Mouse (Mus musculus) thymus, postnatal 14 days (tissue): ENCODE data around the gene Abca14.

Experiments
- DNase-seq: peaks from one replicate; pipeline ENCODE4 v3.0.0; 2021

Gene Abca14

GRCm38 (mm10) chr7:120203789-120204188, at the start of gene Abca14:
Gene Abca14 (plus strand): TSS chr7:120203961.
- peak; percentile 15 for DNase-seq

- DNase-seq = no peak
These were observed 46.8 kb upstream of the Abca14 start for GRCm38 (mm10) chr7:120156841-120157409.

GRCm38 (mm10) chr7:120157575-120158061, 46.1 kb upstream of the Abca14 start:
- DNase-seq = no peak

DNA sequence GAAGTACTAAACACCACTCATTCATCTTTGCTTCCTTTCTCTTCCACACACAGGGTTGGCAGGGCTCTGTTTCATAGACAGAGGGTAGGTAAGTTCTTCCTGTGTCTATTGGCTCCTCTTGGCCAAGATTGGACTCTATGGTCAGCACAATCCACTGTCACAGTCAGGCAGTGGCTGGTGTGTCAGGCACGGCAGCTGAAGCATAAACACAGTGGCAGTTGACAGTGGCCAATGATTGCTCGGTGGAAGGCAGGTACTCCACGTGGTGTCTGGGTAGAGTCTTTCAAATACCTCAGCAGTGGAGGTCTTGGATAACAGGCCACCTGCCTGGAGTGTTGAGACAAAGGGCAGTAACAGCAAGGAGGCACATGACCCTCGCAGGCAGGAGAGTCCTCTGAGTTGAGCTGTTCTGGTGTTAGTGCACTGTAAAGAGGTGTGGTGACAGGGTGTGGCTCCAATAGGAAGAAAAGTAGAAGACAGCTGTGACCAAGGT, 45.6 kb upstream of the Abca14 start:
- no peak for DNase-seq

DNA sequence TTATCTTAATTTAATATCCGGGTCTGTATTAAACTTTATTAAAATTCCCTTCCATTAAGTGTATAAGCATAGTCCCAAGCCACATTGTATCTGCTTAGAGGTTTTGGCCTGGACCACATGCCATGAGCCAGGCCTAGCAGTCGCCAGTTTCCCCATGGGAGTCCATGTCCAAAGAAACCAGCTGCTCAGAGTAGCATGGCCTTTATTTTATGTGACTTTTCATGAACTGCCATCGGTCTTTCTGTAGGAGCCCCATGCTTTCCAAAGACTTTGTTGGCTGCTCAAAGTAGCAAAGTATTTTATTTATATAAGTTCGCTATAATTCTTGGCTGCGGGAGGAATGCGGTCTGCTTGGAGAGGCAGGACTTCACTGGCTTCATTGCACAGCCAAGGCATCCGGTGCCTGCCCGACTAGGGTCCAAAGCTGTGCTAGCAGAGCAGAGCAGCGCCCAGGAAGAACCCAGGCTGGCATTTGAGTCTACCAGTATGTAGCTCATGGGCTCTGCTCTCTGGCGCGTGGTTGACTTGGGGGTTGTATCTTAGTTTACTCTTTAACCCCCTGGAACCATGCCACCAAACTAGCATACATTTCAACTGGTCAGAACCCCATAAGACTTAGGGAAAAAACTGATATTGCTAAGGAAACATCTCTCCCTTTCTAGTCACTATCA, 40.0 kb upstream of the Abca14 start:
- DNase-seq = no peak

DNA sequence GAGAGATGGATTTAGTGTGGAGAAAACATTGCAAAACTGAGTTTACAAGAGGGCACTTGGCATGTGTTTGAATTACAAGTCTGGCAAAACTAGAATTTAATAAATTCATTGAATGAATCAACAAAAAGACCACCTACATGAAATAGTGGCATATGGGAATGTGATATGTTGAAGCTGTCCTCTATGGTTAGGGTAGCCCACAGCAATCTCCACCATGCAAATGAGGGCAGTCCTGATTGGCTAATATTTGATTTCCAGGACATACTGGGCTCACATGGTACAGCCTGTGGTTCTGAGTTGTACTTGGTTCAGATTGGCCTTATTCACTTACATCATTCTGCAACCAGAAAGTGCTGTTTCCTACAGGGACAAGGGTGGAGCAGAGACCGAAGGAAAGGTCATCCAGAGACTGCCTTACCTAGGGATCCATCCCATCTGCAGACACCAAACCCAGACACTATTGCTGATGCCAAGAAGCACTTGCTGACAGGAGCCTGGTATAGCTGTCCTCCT, 31.5 kb upstream of the Abca14 start:
- DNase-seq = no peak

GRCm38 (mm10) chr7:120173603-120174244, 30.0 kb upstream of the Abca14 start, which contains the start of gene Anks4b:
Gene Anks4b (plus strand): TSS chr7:120173858.
- DNase-seq = no peak

DNA sequence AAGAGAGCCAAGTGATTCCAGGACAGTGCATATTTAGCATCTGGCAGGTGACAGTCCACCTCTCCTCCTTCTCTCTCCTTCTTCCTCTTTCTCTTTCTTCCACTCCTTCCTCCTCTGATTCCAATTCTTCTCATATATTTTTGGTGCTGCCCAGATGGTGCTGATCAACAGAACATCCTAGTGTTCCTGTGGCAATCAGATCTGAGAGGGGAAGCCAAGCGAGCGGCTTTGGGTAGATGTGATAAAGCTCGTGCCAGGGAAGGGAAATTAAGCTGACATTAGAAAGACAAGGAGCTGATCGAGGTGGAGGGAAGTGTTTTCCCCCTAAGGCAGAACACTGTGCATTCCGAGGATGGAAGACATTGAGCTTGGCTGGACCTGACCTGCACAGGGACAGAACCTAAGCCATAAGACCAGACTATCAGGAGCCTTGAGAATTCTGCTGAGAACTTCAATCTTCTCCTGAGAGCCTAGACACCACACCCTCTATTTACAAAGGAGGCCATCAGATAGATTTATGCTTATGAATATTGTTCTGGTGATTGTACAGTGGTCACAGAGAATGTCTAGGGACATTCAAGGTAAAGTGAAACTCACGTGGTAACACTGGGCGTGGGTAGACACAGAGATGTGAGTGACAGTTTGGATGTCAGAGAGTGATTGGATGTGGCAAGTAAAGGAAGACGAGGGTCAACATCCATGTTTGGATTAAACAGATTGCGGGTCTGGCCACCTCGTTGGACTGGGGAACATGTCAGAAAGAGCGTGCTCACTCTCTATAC, 28.8 kb upstream of the Abca14 start:
- DNase-seq = no peak

- no peak for DNase-seq
These were observed 26.1 kb upstream of the Abca14 start for GRCm38 (mm10) chr7:120177611-120178010.

- no peak for DNase-seq
These were observed 24.8 kb upstream of the Abca14 start for GRCm38 (mm10) chr7:120178935-120179334.

GRCm38 (mm10) chr7:120180547-120180946, 23.2 kb upstream of the Abca14 start:
- DNase-seq = no peak

DNA sequence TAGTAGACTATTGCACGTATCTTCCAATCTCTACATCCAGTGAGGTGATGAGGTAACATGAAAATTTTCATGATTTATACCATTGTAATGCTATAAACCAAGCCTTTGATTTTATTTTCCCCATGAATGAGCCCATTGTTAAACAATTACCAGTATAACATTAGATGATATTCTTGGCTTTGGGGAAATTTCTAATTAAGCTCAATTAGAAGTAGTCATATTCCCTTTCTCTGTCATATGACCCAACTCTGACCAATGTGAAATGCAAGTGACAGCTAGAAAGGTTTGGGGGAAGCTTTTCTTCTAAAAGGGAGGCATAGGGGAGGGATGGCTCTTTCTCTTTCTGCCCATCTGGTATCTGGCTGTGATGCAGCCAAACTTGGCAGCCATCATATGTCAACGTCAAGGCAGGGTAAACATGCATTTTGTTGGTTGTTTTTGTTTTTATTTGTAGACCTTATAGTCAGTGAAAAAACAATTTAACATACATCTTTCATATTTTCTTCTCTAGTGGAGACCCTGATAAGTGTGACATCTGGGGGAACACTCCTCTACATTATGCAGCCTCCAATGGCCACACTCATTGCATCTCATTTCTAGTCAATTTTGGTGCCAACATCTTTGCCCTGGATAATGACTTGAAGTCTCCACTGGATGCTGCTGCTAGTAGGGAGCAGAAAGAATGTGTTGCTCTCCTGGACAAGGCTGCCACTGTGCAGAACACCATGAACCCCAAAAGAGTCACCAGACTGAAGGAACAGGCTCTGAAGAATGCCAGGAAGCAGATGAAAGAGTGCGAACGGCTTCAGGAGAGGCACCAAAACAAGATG, 22.1 kb upstream of the Abca14 start:
- DNase-seq = no peak

GRCm38 (mm10) chr7:120182891-120183290, 20.9 kb upstream of the Abca14 start:
- DNase-seq = no peak

DNA sequence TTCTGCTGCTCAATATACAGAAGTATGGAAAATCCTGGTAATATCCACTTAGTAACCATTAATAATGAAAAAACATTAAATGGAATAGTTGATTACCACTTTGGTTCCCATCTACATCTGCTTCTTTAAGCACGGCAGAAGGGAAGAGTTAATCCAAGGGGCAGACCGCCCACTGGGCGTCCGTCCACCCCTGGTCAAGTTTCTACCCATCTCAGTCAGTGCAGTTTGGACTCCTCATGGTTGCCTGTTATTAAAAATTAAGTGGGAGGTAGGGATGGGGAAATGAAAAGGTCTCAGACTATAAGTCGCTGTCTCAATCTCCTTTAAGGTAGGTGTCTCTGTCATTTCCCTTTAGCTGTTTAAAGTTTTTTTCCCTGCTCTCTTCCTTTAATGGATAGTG, 14.8 kb upstream of the Abca14 start:
- DNase-seq = no peak

GRCm38 (mm10) chr7:120189369-120190149, 14.2 kb upstream of the Abca14 start:
- DNase-seq = no peak

GRCm38 (mm10) chr7:120190150-120190665, 13.6 kb upstream of the Abca14 start:
- DNase-seq = no peak

GRCm38 (mm10) chr7:120192207-120192606, 11.6 kb upstream of the Abca14 start:
- DNase-seq = no peak

DNA sequence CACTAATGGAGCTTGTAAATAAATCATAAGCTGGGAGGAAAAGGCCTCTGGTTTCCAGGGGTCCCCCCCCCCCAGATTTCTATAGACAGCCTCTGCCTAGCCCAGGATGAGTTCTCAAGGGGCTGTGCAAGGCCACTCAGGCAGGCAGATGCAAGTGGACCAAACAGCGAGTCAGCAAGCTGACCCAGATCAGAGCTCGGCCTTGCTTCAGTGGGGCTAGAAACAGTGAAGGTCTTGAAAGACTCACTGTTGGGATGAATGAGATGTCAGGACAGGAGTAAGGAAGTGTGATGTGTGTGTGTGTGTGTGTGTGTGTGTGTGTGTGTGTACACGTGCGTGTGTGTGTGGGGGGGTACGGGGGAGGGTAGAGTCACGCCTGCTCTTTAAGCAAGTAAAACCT, 10.9 kb upstream of the Abca14 start:
- DNase-seq = no peak

DNA sequence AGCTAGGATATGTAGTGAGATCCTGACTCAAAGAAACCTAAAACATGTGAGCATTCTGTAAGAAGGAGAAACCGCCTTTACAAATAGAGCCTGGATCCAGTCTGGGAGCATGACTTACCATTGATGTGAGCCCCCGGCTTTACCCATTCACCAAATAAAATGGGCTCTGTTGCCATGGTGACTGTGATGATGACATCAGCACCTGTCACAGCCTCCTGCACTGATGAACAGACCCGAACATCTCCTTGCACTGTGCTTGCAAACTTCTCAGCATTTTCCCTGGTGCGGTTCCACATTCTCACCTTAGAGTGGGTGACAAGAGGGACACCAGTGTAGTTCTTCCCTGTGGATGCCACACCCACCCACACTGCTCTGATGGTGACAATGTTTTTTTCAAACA, 8.6 kb upstream of the Abca14 start:
- no peak for DNase-seq

DNA sequence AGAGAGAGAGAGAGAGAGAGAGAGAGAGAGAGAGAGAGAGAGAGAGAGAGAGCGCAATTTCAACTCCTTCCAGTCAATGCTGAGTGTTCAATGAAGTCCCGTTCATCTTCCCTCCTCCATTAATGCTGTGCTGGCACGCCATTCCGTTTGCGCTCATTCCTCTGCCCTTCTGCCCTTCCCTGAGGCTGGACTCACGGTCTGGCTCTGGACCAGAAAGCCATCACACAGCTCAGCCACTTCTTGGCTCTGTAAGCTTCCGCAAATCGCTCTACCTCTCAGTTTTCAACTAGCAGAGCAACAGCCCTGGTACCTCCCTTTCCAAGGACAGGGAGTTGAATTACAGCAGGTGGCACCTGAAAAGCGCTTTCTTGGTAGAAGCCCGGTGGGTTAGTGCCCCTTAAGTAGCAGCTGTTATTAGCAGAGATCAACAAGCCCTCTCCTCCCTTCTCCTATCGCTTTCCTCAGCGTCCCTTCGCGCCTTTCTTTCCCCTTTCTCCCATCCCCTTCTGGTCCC, 2.5 kb upstream of the Abca14 start:
- DNase-seq = no peak

DNA sequence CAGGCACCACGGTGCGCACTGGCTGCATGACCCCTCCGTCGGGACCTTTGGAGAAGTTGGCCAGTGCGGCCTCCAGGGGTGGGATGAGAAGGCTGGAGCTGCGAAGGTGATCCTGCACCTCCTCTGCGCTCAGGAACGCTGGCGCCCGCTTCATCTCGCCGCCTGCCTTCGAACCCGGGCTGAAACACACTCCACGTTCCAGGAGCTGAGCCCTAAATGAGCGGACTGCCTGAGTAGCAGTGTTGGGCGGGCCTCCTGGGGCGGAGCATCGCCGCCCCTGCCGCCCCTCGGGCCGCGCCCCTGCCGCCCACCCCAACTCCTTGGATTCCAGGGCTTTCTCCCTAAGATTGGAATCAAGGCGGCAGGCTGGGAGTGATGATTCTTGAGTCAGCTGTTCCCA, 2.0 kb upstream of the Abca14 start, which contains the start of gene Crym:
TSS of gene Crym (minus strand) at position 341 of the 400 bp plus-strand sequence.
- DNase-seq = no peak
